Mouse (Mus musculus) C2C12 (cell line): ENCODE data around the gene Eef1g. TPM values are rescaled to one million over a fixed set of nuclear protein-coding genes. Genes with fewer than 3 reads are reported as not detected.

ENCODE experiments used
- H3K27me3 ChIP-seq: one replicate; pipeline ENCODE4 v1.6.1; 2011; ENCODE audit not compliant: control insufficient read depth, insufficient read depth, insufficient read length
- H3K36me3 ChIP-seq: one replicate; pipeline ENCODE4 v1.6.1; 2011; ENCODE audit not compliant: control insufficient read depth, insufficient read depth
- H3K4me3 ChIP-seq: one replicate; pipeline ENCODE4 v1.5.1; 2011; ENCODE audit warnings: mild to moderate bottlenecking, control low read depth; ENCODE audit not compliant: poor library complexity, insufficient read depth, severe bottlenecking
- H3K79me2 ChIP-seq: one replicate; pipeline ENCODE4 v1.6.1; 2011; ENCODE audit not compliant: control insufficient read depth, insufficient read depth
- H3K79me3 ChIP-seq: one replicate; pipeline ENCODE4 v1.6.1; 2011; ENCODE audit warnings: low read depth, control low read depth
- H3ac ChIP-seq: one replicate; pipeline ENCODE3; 2011; ENCODE audit warnings: low read depth; ENCODE audit not compliant: control insufficient read depth, insufficient read length
- CEBPB ChIP-seq: IDR thresholded peaks from one replicate; pipeline ENCODE4 v1.6.1; 2011; ENCODE audit warnings: low read depth, mild to moderate bottlenecking, control low read depth, moderate library complexity
- CTCF ChIP-seq: IDR thresholded peaks from one replicate; pipeline ENCODE4 v1.5.1; 2011; ENCODE audit not compliant: control insufficient read depth, insufficient read depth, insufficient read length
- FOSL1 ChIP-seq: IDR thresholded peaks from one replicate; pipeline ENCODE4 v1.8.0; 2011; ENCODE audit warnings: mild to moderate bottlenecking, low read length; ENCODE audit not compliant: poor library complexity, insufficient read depth, severe bottlenecking
- MAX ChIP-seq: IDR thresholded peaks from one replicate; pipeline ENCODE4 v1.6.1; 2011; ENCODE audit warnings: mild to moderate bottlenecking, control low read depth
- MYOD1 ChIP-seq: IDR thresholded peaks from one replicate; pipeline ENCODE4 v1.6.1; 2011; ENCODE audit warnings: low read depth; ENCODE audit not compliant: control insufficient read depth, insufficient read length
- MYOG ChIP-seq: IDR thresholded peaks from one replicate; pipeline ENCODE4 v1.6.1; 2011; ENCODE audit not compliant: control insufficient read depth, insufficient read length; ENCODE audit errors: extremely low read depth
- USF1 ChIP-seq: IDR thresholded peaks from one replicate; pipeline ENCODE4 v1.6.1; 2011; ENCODE audit warnings: low read depth, mild to moderate bottlenecking, control low read depth, moderate library complexity
- polyA plus RNA-seq: library from polyadenylated mRNA; unstranded; fragments of >200 nt; fragmentation: generic; extraction: Trizol; gene quantifications from one replicate; pipeline ENCODE4 v1.2.1, GENCODE M21; 2012; ENCODE audit warnings: missing spikeins

Eef1g gene
- polyA plus RNA-seq, 1 experiment, result 1,028 TPM

- Histone ChIP-seq H3ac (peak overlapping the region; percentile 73), H3K79me2 (peaks cover 17% of the 10 kb centered on the region), H3K27me3 (no peaks in the 10 kb centered on the region), H3K79me3 (peaks cover 10% of the 10 kb centered on the region), H3K4me3 (no peak overlapping the region), H3K36me3 (peaks cover 25% of the 10 kb centered on the region)
- TF ChIP-seq CEBPB, result no peak
- TF ChIP-seq USF1, result no peak
- TF ChIP-seq CTCF, result no peak
- TF ChIP-seq FOSL1, result no peak
- no peak for TF ChIP-seq MAX
- TF ChIP-seq MYOG, result no peak
- TF ChIP-seq MYOD1, result no peak
These were observed 36.1 kb upstream of the Eef1g start for GRCm38 (mm10) chr19:8930771-8931170.

- Histone ChIP-seq H3ac (no peak overlapping the region), H3K79me3 (peaks cover 1% of the 10 kb centered on the region), H3K27me3 (no peaks in the 10 kb centered on the region), H3K79me2 (peaks cover 7% of the 10 kb centered on the region), H3K36me3 (peaks cover 59% of the 10 kb centered on the region), H3K4me3 (no peak overlapping the region)
- TF ChIP-seq CEBPB (no peak), USF1 (no peak), FOSL1 (no peak), MAX (no peak), CTCF (no peak), MYOG (no peak), MYOD1 (no peak)
These were observed 30.1 kb upstream of the Eef1g start for GRCm38 (mm10) chr19:8936736-8937135.

- peaks cover 46% of the 10 kb centered on the region for H3K79me2 ChIP-seq
- H3K4me3 ChIP-seq, result no peak overlapping the region
- no peak overlapping the region for H3ac ChIP-seq
- peaks cover 32% of the 10 kb centered on the region for H3K79me3 ChIP-seq
- peaks cover 74% of the 10 kb centered on the region for H3K36me3 ChIP-seq
- TF ChIP-seq CTCF, result no peak
- TF ChIP-seq USF1, result no peak
- no peak for TF ChIP-seq MYOD1
- no peak for TF ChIP-seq MYOG
- TF ChIP-seq FOSL1, result no peak
- no peak for TF ChIP-seq CEBPB
- TF ChIP-seq MAX, result no peak
- H3K27me3 ChIP-seq, result no peaks in the 10 kb centered on the region
These were observed 26.2 kb upstream of the Eef1g start for GRCm38 (mm10) chr19:8940526-8941133.

- no peaks in the 10 kb centered on the region for H3K27me3 ChIP-seq
- H3ac ChIP-seq, result peak overlapping the region; percentile 43
- TF ChIP-seq MYOG (no peak), MAX (no peak), MYOD1 (no peak), CEBPB (no peak), CTCF (no peak), USF1 (no peak), FOSL1 (no peak)
- H3K36me3 ChIP-seq, result peaks cover 75% of the 10 kb centered on the region
- peaks cover 51% of the 10 kb centered on the region for H3K79me2 ChIP-seq
- H3K79me3 ChIP-seq, result peaks cover 32% of the 10 kb centered on the region
- peak overlapping the region; percentile 16 for H3K4me3 ChIP-seq
These were observed 25.7 kb upstream of the Eef1g start for GRCm38 (mm10) chr19:8941136-8941514.

- peaks cover 32% of the 10 kb centered on the region for H3K79me3 ChIP-seq
- TF ChIP-seq MAX (peak; percentile 72), CEBPB (no peak), MYOD1 (no peak)
- H3K4me3 ChIP-seq, result peak within 1 kb of the TSS; percentile 92
- H3ac ChIP-seq, result peak within 1 kb of the TSS; percentile 97
- no peaks in the 10 kb centered on the region for H3K27me3 ChIP-seq
- peaks cover 55% of the 10 kb centered on the region for H3K79me2 ChIP-seq
- peaks cover 75% of the 10 kb centered on the region for H3K36me3 ChIP-seq
These were observed 25.2 kb upstream of the Eef1g start, which contains the start of gene Mta2 for GRCm38 (mm10) chr19:8941515-8942217. TSS of gene Mta2 (plus strand) at chr19:8941875.
